Mouse (Mus musculus): ENCODE data around the gene Zfp956.

DNA sequence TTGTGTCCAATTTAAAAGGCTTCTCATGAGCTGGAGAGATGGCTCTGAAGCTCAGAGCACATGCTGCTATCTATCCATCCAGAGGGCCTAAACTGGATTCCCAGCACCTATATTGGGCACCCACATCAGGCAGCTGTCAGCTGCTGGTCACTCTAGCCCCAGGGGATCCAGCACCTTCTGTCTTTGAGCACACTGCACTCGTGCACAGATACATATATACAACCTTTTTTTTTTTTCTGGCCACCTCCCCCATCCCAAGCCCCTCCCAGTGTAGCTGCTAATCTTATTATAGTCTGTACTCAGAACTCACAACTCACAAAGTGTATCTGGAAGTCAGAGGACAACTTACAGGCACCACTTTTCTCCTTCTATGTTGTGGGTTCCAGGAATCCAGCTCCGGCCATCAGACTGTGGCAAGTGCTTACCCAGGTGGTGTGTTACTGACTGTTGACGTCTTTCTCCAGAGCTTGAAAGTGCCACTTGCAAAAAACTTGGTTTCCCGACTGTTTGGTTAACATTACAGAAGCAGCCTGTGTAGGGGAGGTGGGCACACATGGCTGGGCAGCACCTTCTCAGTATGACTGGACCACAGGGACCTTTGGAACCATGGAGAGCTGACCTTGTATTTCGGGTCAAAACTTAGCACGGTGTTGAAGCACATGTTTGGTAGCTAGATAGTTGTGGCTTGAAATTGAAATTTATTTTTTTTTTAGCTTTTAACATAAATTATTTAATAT is 7.7 kb downstream of the Zfp956 start:
- TF ChIP-seq CTCF (IDR thresholded peaks at IDR 0.05; ENCODE audit: control insufficient read depth, insufficient read depth, insufficient read length), result no peak
- TF ChIP-seq MYOG (IDR thresholded peaks at IDR 0.05; ENCODE audit: control insufficient read depth, extremely low read depth, insufficient read length), result no peak
- no peak for TF ChIP-seq USF1 (IDR thresholded peaks at IDR 0.05; ENCODE audit: low read depth)
- TF ChIP-seq MYOD1 (IDR thresholded peaks at IDR 0.05; ENCODE audit: control insufficient read depth, insufficient read length, low read depth), result no peak

Data from C2C12 (cell line).